Mouse (Mus musculus) megakaryocyte, embryonic 14.5 days (primary cell): Measurements from ENCODE around the gene Pnrc1. TPM values are rescaled to one million over a fixed set of nuclear protein-coding genes. Genes with fewer than 3 reads are reported as not detected.

Experiments used
- H3K27me3 ChIP-seq: replicated peaks from 2 replicates; pipeline ENCODE3; 2012; ENCODE audit warnings: inconsistent platforms
- H3K36me3 ChIP-seq: replicated peaks from 2 replicates; pipeline ENCODE3; 2012; ENCODE audit warnings: low read length, inconsistent platforms, mixed read lengths
- H3K4me1 ChIP-seq: 2 replicates; pipeline ENCODE4 v1.6.1; 2012; ENCODE audit warnings: inconsistent platforms
- H3K4me3 ChIP-seq: replicated peaks from 2 replicates; pipeline ENCODE3; 2012; ENCODE audit warnings: moderate library complexity, mild to moderate bottlenecking, inconsistent platforms
- H3K9me3 ChIP-seq: 2 replicates; pipeline ENCODE4 v1.6.1; 2012; ENCODE audit warnings: inconsistent platforms
- FLI1 ChIP-seq: IDR thresholded peaks from 2 replicates; pipeline ENCODE4 v1.6.1; 2012; ENCODE audit warnings: low read length, inconsistent platforms, mixed read lengths
- GATA1 ChIP-seq: IDR thresholded peaks from 3 replicates; pipeline ENCODE4 v1.6.1; 2012; ENCODE audit warnings: mixed read lengths, low read length, inconsistent platforms, borderline replicate concordance
- polyA plus RNA-seq: library from polyadenylated mRNA; stranded (reverse); fragments of >175 nt; gene quantifications from 2 replicates; pipeline ENCODE4 v1.2.3, GENCODE M21; 2012; ENCODE audit warnings: low replicate concordance; ENCODE audit not compliant: insufficient read depth

Gene Pnrc1
- polyA plus RNA-seq, 1 experiment = 156 TPM

- no peaks in the 10 kb centered on the region for H3K36me3 ChIP-seq
- H3K4me3 ChIP-seq = peak overlapping the region; percentile 78
- H3K4me1 ChIP-seq = peaks cover 12% of the 10 kb centered on the region; the same call in 1 of the 2 replicates
- H3K9me3 ChIP-seq = peaks cover 8% of the 10 kb centered on the region
- H3K27me3 ChIP-seq = peaks cover 8% of the 10 kb centered on the region
- no peak for TF ChIP-seq GATA1
- no peak for TF ChIP-seq FLI1
These were observed 2.7 kb upstream of the Pnrc1 start for GRCm38 (mm10) chr4:33292409-33293370.

- H3K36me3 ChIP-seq = no peaks in the 10 kb centered on the region
- no peak overlapping the region for H3K4me3 ChIP-seq
- peaks cover 8% of the 10 kb centered on the region for H3K9me3 ChIP-seq
- H3K27me3 ChIP-seq = peaks cover 10% of the 10 kb centered on the region
- TF ChIP-seq GATA1 (no peak), FLI1 (no peak)
- H3K4me1 ChIP-seq = peaks cover 12% of the 10 kb centered on the region; the same call in 1 of the 2 replicates
These were observed 915 bp upstream of the Pnrc1 start for GRCm38 (mm10) chr4:33290878-33291277.

- Histone ChIP-seq H3K9me3 (no peaks in the 10 kb centered on the region), H3K4me3 (peak overlapping the region; percentile 42), H3K4me1 (peaks cover 8% of the 10 kb centered on the region; the same call in 1 of the 2 replicates), H3K36me3 (no peaks in the 10 kb centered on the region), H3K27me3 (peaks cover 9% of the 10 kb centered on the region)
- TF ChIP-seq FLI1 = no peak
- no peak for TF ChIP-seq GATA1
These were observed 785 bp downstream of the Pnrc1 start for GRCm38 (mm10) chr4:33289106-33289650.

- Histone ChIP-seq H3K4me3 (no peak overlapping the region), H3K4me1 (peaks cover 13% of the 10 kb centered on the region), H3K9me3 (no peaks in the 10 kb centered on the region), H3K27me3 (peaks cover 6% of the 10 kb centered on the region), H3K36me3 (no peaks in the 10 kb centered on the region)
- TF ChIP-seq GATA1 (no peak), FLI1 (no peak)
These were observed 4.5 kb downstream of the Pnrc1 start for GRCm38 (mm10) chr4:33285448-33285847.

- H3K4me3 ChIP-seq = no peak overlapping the region
- TF ChIP-seq FLI1 (no peak), GATA1 (no peak)
- peaks cover 10% of the 10 kb centered on the region for H3K4me1 ChIP-seq
- peaks cover 6% of the 10 kb centered on the region for H3K27me3 ChIP-seq
- no peaks in the 10 kb centered on the region for H3K9me3 ChIP-seq
- H3K36me3 ChIP-seq = no peaks in the 10 kb centered on the region
These were observed 5.7 kb downstream of the Pnrc1 start for GRCm38 (mm10) chr4:33284083-33284880.

DNA sequence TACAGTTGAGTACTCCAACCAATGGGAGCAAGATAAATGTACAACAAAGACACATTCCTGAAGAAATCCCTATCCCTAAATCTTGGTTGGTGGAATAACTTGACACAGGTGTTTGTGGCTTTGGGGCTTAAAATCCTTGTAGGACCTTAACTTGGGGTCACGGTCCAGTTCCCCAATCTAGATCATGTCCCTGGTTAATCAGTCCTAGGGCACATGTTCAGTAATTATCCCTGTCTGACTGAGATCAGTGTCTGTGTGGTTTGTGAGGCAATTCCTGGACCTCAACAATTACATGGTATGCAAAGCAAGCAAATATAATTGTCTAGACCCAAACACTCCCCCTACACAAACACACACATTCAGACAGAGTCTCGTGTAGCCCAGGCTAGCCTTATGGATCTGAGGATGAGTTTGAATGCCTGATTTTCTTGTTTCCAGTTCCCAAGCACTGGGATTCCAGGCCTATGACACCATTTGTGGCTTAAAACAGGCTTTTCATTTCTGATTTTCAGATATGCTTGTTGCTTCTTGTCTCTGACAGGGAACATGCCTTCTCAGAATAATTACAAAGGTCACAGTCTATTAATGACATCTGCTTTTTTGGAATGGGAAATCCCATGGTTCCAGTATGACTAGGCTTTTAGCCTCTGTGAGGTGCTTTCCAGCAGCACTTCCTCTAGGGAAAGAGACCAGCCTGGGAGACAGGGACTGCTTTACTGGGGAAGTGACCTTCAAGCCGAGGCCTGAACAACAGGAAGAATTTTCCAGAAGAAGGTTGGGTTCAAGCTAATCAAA, 7.9 kb downstream of the Pnrc1 start:
- TF ChIP-seq FLI1 (no peak), GATA1 (no peak)
- Histone ChIP-seq H3K4me3 (no peak overlapping the region), H3K4me1 (peaks cover 8% of the 10 kb centered on the region; the same call in 1 of the 2 replicates), H3K27me3 (peaks cover 6% of the 10 kb centered on the region), H3K36me3 (no peaks in the 10 kb centered on the region), H3K9me3 (peaks cover 7% of the 10 kb centered on the region)

GRCm38 (mm10) chr4:33273437-33273836, 16.5 kb downstream of the Pnrc1 start:
- no peak for TF ChIP-seq FLI1
- TF ChIP-seq GATA1 = no peak
- no peaks in the 10 kb centered on the region for H3K4me1 ChIP-seq
- H3K4me3 ChIP-seq = no peak overlapping the region
- H3K36me3 ChIP-seq = no peaks in the 10 kb centered on the region
- peaks cover 7% of the 10 kb centered on the region for H3K9me3 ChIP-seq
- H3K27me3 ChIP-seq = no peaks in the 10 kb centered on the region

DNA sequence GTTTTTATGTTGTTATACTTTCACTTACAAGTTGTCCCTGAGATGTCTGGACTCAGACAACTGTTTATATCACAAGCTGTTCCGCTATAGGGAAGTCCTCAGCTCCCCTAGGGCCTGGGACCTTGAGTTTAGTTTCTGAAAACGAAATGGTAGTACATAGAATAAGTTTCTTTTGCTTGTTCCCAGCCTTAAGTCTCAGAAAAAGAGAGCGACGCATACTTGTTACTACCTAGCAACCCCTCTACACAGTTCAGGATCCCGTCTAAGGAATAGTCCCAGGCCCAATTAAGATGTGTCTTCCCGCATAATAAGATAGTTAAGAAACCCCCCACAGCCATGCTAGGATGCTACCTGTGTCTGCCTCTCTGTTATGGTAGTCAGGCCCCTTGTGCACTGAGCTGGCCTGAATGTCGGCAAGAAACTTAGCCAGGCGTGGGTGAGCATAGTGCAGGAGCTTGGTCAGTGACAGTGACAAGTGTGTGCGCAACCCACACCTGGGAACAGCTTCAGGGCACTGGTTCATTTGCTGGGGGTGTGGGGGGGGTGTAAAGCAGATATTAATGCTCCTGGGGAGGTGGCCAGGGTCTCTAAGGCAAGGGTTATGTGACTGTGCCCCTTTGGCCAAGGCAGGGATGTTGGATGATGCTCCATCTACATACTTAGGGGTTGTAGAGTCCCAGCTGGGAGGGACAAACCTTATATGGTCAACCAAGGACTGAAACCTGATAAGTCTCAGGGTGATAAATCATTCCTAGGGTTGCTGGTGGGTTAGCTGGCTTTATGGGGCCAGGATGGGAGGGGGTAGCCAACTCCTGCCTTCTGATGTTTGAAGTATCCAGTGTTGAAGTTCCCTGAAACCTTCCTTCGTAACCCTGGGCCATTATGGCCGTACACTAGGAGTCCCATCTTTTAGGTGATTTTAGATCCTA, 19.3 kb downstream of the Pnrc1 start:
- no peak overlapping the region for H3K4me3 ChIP-seq
- no peaks in the 10 kb centered on the region for H3K36me3 ChIP-seq
- TF ChIP-seq FLI1 = no peak
- no peak for TF ChIP-seq GATA1
- no peaks in the 10 kb centered on the region for H3K4me1 ChIP-seq
- no peaks in the 10 kb centered on the region for H3K27me3 ChIP-seq
- H3K9me3 ChIP-seq = peaks cover 14% of the 10 kb centered on the region
